Mouse (Mus musculus): ENCODE data around the gene Leo1.
A peak's percentile ranks its signal among the peaks of the same experiment; 100 is the strongest.
"Not testable (repeated sequence)": the region's sequence is repeated elsewhere in the genome, so short reads cannot be mapped to it uniquely, and the experiment has no call there.

Gene Leo1

DNA sequence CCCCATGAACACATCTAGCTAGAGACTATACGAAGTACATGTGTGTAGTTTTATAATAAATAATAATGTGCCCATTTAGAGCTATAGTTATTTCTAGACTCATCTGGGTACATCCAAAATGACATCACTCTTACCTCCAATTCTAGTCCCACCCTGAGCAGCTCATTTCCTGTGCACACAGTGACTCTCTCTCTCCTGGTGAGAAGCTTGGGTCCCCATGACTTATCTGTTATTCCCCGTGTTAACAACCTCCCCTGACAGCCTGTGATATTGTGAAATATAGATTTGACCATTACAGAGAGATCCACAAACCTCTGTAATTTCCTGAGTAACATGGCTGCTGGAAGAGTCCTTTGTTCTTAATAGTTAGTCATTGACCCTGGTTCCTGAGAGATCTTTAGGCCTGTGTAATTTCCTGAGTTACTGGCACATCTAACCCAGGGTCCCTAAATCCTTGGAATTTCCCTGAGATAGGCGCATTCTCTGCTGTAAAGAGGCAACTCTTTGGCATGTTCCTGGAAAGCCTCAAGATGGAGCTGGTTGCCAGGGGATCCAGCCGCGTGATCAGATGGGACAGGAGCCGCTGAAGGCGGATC, 15.4 kb upstream of the Leo1 start:
- DNase-seq (ENCODE audit: low read depth in 1 of 2, low spot score in 2 of 2), result no peak

DNA sequence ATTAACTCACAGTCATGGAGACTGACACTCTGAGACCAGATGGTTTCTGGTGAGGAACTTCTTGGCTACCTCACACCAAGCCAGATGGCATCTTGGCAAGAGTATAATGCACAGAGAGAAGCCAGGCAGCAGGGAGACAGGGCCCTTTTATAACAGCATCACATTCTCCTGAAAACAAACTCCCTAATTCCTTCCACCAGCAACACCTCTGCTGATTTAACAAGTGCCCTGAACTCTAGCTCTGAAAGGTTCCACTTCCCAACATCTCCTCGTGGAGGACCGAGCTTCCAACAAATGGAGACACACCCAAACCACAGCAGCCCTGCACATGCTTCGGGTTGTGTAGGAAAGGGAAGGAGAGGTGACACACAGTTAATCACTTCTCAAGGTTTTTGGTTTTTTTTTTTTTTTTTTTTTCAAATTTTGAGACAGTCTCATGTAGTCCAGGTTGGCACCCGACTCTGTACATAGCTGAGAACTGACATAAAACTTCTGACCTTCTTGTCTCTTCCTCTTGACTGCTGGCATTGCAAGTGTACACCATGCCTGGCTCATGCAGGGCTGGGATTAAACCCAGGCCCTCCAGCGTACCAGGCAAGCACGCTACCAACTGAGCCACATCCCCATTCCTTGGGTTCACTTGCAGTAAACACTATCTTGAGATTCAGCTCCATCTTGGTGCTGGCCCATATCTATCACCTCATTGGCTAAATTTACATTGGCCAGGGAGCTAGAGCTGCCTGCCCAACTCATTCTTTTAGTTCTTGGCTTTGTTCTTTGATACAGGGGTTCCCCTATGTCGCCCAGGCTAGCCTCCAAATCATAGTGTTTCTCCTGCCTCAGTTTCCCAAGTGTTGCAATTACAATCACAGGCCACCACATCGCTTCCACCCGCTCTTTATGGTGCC, 13.7 kb upstream of the Leo1 start:
- DNase-seq (ENCODE audit: low read depth in 1 of 2, low spot score in 2 of 2), result no peak

DNA sequence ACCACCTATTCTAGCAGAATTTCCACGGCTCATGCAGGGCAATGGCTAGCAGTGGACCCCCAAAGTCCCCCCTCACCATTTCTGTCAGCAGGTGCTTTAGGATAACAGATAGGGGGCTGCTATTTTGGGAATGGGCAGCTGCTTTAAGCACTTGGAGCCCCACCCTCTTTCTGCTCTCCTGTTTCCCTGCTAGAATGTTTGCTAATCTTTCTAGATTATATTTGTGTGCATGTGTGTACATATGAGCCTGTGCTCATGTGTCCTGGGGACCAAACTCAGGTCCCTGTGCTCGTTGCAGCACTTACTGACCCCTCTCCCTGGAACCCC, 13.1 kb upstream of the Leo1 start:
- DNase-seq (ENCODE audit: low read depth in 1 of 2, low spot score in 2 of 2), result no peak

DNA sequence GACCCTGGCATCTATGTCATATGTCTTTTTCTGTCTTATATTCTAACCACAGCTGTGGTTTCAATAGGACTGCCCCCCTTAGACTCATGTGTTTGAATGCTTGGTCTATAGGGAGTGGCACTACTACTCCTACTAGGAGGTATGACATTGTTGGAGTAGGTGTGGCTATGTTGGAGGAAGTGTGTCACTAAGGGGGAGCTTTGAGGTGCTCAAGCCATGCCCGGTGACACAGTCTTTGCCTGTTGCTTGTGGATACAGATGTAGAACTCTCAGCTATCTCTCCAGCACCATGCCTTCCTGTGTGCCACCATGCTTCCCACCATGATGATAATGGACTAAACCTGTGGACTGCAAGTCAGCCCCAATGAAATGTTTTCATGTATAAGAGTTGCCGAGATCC, 12.3 kb upstream of the Leo1 start:
- no peak for DNase-seq (ENCODE audit: low read depth in 1 of 2, low spot score in 2 of 2)

DNA sequence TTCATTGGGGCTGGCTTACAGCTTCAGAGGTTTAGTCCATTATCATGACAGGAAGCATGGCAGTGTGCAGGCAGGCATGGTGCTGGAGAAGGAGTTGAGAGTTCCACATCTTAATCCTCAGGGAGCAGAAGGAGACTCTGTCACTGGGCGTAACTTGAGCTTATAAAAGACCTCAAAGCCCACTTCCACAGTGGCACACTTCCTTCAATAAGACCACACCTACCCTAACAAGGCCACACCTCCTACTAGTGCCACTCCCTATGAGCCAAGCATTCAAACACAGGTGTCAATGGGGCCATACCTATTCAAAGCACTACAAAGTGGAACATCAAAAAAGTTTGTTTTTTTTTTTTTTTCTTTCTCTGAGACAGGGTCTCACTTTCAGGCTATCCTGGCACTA, 11.7 kb upstream of the Leo1 start:
- DNase-seq (ENCODE audit: low read depth in 1 of 2, low spot score in 2 of 2), result no peak

DNA sequence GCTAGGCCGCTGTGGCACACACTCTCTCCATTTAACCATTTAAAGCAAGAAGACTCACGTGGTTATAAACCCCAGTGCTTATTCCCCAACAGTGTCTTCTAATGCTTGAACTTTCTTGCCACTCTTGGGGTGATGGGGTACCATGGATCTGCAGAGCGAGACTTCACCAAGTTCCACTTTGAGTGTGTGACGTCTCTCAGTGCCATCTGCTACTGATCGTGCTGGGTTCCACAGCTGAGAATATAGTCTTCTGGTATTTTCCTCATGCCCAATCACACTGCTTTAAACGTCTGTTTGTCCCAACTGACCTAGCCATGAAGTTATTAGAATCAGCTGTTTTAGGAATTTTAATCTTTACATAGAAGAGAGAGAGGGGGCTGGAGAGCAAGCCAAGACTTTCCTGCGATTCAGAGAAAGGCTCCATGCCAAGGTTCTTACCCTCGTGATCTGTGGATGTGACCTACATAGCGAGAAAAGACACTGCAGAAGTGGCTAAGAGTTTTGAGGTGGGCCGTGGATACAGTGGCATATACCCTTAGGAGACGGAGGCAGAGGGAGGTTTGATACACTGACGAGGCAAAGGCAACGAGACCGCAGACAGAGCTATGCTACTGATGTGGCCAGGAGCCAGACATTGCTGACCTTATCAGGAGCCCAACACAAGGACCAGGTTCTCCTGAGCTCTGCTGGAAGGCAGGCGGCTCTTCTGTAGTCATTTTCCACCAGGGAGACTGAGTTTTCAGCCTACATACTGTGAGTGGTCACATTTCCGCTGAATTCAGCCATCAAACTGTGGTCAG, 10.3 kb upstream of the Leo1 start:
- no peak for DNase-seq (ENCODE audit: low read depth in 1 of 2, low spot score in 2 of 2)

DNA sequence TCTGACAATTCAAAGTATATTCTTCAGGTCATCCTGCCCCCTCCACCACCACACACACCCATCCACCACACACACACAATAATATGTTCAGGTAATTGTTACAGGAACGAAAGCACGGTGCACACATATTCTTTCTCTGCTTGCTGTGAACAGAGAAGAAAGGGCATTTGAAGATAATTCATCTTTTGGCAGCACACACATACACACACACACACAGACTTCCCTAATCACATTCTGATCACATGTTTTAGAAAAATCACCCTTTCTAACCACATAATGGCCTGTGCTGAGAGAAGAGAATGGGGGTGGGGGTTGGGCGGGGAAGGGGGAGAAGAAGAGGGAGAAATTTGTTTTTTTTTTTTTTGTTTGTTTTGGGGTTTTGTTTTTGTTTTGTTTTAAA, 8.6 kb upstream of the Leo1 start:
- DNase-seq (ENCODE audit: low read depth in 1 of 2, low spot score in 2 of 2), result no peak

DNA sequence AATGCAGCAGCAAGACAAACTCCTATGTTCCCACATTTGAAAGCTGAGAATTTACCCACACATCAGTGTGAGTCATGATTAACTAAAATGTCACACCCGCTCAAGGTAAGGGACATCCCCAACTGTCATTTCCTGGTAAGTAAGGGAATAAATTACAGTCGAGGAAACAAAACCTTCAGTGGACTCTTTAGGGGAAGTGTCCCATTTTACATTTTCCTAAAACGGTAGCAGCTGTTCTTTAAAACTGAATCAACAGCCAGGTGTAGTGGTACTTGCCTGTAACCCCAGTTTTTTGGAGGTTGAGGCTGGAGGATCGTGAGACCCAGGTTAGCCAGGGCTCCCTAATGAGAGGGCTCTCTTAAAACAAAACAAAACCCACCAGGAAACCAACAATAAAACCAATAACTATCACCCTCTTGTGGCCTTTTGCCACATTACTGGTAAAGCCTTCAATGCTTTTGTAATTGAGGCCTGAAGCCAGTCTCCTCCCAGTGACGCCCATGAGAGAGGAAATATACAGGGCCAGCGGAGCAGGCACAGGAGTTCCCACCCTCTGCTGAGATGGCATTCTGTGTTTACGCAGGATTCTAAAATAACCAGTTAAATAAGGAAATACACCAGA, 7.0 kb upstream of the Leo1 start:
- DNase-seq (ENCODE audit: low read depth in 1 of 2, low spot score in 2 of 2), result peak; percentile 44 to 50

DNA sequence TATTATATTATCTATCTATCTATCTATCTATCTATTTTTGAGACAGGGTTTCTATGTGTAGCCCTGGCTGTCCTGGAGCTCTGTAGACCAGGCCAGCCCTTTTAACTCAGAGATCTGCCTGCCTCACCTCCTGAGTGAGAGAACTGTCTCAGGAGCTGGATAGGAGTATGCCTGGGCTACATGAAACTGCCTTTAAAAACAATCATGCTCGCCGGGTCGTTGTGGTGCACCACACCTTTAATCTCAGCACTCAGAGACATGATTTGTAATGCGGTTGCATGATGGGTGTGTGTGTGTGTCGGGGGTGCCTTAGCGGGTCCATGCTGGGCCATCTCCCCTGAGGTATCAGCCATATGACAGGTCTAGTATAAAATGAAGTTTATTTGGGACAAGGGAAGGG, 6.5 kb upstream of the Leo1 start:
- no peak for DNase-seq (ENCODE audit: low read depth in 1 of 2, low spot score in 2 of 2)

DNA sequence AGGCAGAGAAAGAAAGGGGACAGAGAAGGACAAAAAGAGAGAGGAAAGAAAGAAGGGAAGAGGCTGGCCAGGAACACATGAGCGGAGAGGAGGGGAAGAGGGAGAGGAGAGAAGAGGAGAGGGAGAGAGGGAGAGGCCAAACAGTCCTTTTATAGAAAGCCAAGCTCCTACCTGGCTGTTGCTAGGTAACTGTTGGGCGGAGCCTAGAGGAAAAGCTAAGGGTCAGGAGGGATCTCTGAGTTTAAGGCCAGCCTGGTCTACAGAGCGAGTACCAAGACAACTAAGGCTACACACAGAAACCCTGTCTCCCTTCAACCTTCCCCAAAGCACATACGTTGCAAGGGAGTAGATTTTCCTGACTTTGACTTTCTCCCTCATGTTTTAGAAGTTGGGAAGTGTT, 6.0 kb upstream of the Leo1 start:
- no peak for DNase-seq (ENCODE audit: low read depth in 1 of 2, low spot score in 2 of 2)

DNA sequence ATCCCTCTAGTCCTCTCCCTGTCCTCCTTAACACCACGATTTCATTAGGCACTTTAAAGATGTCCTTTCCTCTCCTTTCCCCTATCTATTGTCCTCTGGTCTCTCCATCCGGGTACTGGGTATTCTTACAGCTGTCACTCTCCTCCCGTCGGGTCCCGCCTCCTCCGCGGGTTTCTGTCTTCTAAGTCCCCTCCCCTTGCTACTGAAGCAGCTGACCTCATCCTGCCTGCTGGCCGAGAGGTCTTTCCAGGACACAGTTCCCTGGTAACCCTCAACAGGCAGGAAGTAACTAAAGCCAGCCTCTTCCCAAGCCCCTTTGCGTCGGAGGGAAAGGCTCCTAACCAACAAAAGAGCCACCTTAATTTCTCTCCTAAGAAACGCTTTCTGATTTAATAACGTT, 5.4 kb upstream of the Leo1 start:
- peak; percentile 48 to 55 for DNase-seq (ENCODE audit: low read depth in 1 of 2, low spot score in 2 of 2)

DNA sequence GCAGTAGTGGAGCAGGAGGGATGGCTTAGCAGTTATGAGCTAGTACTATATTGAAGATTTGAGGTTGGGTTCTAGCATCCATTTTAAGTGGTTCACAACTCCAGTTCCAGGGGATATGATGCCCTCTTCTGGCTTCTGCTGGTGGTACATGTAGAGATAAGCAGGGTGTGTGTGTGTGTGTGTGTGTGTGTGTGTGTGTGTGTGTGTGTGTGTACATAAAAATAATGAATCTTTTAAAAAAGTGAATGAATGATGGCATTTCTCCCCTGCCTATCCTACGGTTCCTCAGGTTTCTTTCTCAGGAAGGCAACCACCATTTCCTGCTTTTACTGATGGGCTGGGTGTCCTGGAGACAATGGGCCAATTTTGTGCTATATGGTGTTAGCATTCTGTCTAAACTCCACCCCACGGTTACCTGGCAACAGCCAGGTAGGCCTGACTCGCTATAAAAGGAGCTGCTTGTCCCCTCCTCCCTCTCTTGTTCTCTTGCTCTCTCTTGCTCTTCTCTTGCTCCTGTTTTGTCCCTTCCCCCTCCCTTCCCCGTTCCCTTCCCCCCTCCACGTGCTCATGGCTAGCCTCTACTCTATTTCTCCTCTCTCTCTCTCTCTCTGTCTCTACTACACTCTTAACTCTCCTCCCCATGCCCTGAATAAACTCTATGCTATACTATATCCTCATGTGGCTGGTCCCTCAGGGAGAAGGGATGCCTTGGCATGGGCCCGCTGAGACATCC, 3.5 kb upstream of the Leo1 start:
- peak in 1 of 2 experiments; percentile 29 for DNase-seq (ENCODE audit: low read depth in 1 of 2, low spot score in 2 of 2)

DNA sequence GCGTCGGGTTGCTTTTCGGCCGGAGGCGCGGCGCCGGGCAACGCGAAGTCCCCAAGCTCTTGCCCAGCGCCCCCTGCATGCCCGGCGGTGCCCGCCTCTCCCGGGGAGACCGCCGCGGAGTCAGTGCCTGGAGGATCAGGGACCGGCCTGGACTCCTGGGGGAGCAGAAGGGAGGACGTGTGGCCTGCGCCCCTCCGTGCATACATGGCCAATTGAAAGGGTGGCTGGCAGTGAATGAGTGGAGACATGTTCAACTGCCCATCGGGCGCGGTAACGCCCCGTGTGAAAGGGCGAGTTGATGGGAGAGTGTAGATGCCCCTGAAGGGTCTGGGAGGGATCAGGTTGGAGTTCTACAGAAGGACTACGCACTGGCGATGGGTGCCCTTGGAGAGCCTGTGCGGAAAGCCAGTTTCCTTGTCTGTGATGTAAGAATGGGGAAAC, 387 bp downstream of the Leo1 start:
- DNase-seq (ENCODE audit: low read depth in 1 of 2, low spot score in 2 of 2), result no peak

DNA sequence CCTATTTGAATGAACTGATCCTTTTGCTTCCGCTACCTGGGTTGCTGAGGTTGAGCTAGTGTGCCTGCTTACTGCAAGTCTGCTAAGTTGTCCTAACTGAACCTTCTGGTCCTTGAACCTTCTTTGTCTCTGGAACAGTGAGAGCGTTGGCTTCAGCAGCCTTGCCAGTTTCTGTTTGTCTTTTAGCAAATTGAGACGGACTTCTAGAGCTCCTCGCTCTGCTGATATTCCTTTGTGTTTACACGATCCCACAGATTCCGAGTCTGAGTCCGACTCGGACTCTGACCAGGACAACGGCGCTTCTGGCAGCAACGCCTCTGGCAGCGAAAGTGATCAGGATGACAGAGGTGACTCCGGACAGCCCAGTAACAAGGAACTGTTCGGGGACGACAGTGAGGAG, 3.7 kb downstream of the Leo1 start:
- DNase-seq (ENCODE audit: low read depth in 1 of 2, low spot score in 2 of 2), result no peak

DNA sequence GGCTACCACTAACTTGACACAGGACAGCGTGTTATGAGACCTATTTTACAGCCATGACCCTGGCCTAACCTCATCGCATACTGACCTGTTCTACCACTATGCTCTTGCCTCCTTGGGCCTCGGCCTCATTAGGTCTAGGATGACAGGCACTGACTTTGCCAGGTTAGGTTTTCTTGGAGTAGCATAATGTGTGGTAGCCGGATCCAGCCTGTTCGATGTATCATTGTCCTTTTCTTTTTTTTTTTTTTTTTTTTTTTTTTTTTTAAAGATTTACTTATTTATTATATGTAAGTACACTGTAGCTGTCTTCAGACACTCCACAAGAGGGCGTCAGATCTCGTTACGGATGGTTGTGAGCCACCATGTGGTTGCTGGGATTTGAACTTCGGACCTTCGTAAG, 5.2 kb downstream of the Leo1 start:
- not testable (repeated sequence) for DNase-seq (ENCODE audit: low read depth in 1 of 2, low spot score in 2 of 2)

DNA sequence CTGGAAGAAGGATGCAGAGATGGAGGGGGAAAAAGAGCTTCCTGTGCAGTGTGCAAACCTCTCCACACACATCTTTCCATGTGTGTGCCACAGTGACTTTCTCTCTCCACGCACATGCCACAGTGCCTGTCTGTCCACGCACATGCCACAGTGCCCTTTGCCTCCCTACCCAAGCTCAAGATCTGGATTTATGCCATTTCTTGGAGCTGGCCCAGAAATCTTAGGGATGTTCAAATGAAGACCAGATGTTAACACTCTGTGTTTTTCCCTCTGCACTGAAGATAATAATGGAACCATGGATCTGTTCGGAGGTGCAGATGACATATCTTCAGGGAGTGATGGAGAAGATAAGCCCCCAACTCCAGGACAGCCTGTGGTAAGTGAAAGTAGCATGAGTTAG, 6.7 kb downstream of the Leo1 start:
- no peak for DNase-seq (ENCODE audit: low read depth in 1 of 2, low spot score in 2 of 2)

DNA sequence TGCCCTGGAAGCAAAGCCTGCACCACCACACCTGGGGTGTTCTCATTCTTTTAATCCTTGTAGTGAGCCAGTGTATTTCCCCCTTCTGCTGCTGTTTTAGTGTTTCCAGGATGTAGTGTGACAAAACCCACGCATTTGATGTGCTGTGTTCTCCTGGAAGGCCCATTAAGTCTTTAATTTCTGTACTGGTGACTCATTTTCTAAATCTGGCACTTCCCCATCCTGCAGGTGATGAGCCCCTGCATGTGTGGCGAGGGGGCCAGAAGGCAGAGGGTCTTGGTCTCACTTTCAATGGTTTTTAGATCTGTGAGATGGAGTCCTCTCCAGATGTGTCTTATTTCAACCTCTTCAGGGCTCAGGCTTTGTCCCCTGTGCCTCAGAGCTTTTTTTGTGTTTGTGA, 12.7 kb downstream of the Leo1 start:
- no peak for DNase-seq (ENCODE audit: low read depth in 1 of 2, low spot score in 2 of 2)

DNA sequence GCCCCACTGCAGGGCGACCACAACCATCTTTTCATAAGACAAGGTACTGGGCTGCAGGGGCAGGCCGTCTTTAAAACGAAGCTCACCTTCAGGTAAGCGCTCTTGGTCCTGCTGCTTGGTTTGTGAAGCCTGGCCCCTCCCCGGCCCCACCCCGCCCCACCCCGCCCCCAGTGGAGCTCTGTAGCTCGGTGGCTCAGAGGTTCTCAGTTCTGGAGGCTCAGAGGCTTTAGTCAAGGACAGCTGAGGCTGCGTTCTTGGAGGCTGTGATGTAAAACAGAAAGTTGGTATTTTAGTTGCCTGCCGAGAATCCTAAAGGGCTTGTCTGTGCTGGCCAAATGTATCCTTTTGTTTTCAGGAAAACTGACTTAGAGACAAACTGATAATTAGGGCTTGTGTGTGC, 14.4 kb downstream of the Leo1 start:
- no peak for DNase-seq (ENCODE audit: low read depth in 1 of 2, low spot score in 2 of 2)

DNA sequence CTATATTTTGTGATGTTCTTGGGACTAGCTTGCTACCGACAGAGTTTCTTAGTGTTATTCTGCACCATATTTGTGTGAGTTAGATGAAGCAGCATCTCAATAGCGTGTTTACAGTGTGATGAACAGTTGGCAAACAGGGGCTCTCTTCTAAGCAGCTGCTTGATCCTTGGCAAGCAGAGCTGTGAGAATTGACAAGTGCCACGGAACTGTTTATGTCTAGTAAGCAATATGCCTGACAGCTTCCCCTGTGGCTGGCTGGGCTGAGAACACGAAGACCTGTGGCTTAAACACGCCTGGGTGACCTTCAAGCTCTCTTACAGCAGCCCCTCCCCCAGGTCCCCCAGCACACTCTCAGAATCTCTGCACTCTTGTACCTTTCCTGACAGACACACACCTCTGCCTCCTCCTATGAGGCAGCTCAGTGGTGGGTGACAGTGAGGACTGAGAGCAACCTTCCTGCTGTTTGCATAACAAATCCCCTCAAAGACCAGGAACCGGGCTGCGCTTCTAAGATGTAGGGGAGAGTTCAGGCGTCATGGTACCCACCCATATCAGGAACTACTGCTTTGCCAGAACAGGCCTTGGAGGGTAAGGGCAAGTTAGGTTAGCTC, 21.8 kb downstream of the Leo1 start:
- no peak for DNase-seq (ENCODE audit: low read depth in 1 of 2, low spot score in 2 of 2)

DNA sequence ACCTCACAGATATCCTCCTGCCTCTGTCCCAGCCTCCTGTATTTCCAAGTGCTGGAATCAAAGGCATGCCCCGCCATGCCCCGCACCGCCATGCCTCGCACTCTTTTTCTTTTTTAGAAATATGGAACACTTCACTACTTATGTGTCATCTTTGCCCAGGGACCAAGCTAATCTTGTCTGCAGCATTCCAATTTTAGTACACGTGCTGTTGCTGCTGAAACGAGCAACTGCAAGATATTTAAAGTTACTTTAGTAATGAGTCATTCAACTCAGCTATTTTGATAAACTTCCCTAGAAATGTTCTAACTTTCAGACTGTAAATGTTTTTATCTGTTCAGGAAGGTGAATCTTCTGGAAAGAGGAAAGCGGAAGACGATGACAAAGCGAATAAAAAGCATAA, 24.5 kb downstream of the Leo1 start:
- DNase-seq (ENCODE audit: low read depth in 1 of 2, low spot score in 2 of 2), result no peak

DNA sequence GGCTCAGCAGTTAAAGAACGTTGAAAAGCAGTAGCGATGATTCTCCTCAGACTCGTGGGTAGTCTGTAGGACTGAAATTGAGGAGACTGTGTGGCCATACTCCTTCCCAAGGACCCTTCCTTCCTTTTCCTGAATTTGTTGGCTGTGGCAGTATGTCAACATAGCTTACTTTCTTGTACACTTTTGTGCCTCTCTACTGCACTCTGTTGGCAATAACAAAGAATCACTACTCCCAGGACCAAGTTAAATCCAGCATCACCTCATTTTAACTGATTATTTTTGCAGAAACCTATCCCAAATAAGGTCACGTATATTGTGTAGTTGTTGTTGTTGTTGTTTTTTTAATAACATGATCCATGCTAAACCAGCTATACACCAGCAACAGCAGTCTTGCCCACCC, 25.3 kb downstream of the Leo1 start:
- DNase-seq (ENCODE audit: low read depth in 1 of 2, low spot score in 2 of 2), result no peak
